Mouse (Mus musculus): ENCODE measurements around the gene Rab11fip5.
A peak's percentile ranks its signal among the peaks of the same experiment; 100 is the strongest.

The Rab11fip5 gene

GRCm38 (mm10) chr6:85307894-85308293 is 66.5 kb downstream of the Rab11fip5 start:
- no peak for DNase-seq (ENCODE audit: low spot score)

GRCm38 (mm10) chr6:85306375-85306774 is 68.1 kb downstream of the Rab11fip5 start:
- no peak for DNase-seq (ENCODE audit: low spot score)

GRCm38 (mm10) chr6:85305826-85306225 is 68.6 kb downstream of the Rab11fip5 start:
- no peak for DNase-seq (ENCODE audit: low spot score)

GRCm38 (mm10) chr6:85304966-85305365 is 69.5 kb downstream of the Rab11fip5 start:
- DNase-seq (ENCODE audit: low spot score): no peak

- DNase-seq (ENCODE audit: low spot score): peak; percentile 28
These were observed 71.9 kb downstream of the Rab11fip5 start for GRCm38 (mm10) chr6:85302326-85303055.

GRCm38 (mm10) chr6:85295384-85296167 is 78.9 kb downstream of the Rab11fip5 start:
- peak; percentile 60 for DNase-seq (ENCODE audit: low spot score)

- DNase-seq (ENCODE audit: low spot score): no peak
These were observed 80.4 kb downstream of the Rab11fip5 start for GRCm38 (mm10) chr6:85294004-85294379.

- no peak for DNase-seq (ENCODE audit: low spot score)
These were observed 81.0 kb downstream of the Rab11fip5 start for GRCm38 (mm10) chr6:85293255-85294003.

GRCm38 (mm10) chr6:85290869-85291824 is 83.3 kb downstream of the Rab11fip5 start:
- no peak for DNase-seq (ENCODE audit: low spot score)

GRCm38 (mm10) chr6:85288193-85288857 is 86.1 kb downstream of the Rab11fip5 start:
- DNase-seq (ENCODE audit: low spot score): no peak

- no peak for DNase-seq (ENCODE audit: low spot score)
These were observed 88.0 kb downstream of the Rab11fip5 start for GRCm38 (mm10) chr6:85286283-85287047.
